Mouse (Mus musculus) intestine, postnatal 0 days (tissue): ENCODE results near the gene Cd274. TPM values are rescaled to one million over a fixed set of nuclear protein-coding genes. Genes with fewer than 3 reads are reported as not detected.

Experiments
- ATAC-seq: fragments of 200-750 bp; cut with Nextera tagmentation; 2 replicates; pipeline ENCODE4 v1.8.0; 2017; ENCODE audit warnings: mild to moderate bottlenecking, moderate TSS enrichment, moderate library complexity
- H3K27ac ChIP-seq: fragments of 300-500 bp; sonication (generic); 2 replicates; pipeline ENCODE4 v1.5.1; 2014; ENCODE audit warnings: mild to moderate bottlenecking, low read depth, low read length, moderate library complexity
- H3K27me3 ChIP-seq: fragments of 300-500 bp; sonication (generic); replicated peaks from 2 replicates; pipeline ENCODE4 v1.6.1; 2014; ENCODE audit warnings: low read length, mixed read lengths; ENCODE audit not compliant: control insufficient read depth, insufficient read depth
- H3K36me3 ChIP-seq: fragments of 300-500 bp; sonication (generic); 2 replicates; pipeline ENCODE4 v1.6.1; 2014; ENCODE audit warnings: mild to moderate bottlenecking, moderate library complexity; ENCODE audit not compliant: control insufficient read depth, insufficient read depth
- H3K4me1 ChIP-seq: fragments of 300-500 bp; sonication (generic); replicated peaks from 2 replicates; pipeline ENCODE4 v1.6.1; 2014; ENCODE audit warnings: antibody characterized with exemption, low read length, mixed read lengths; ENCODE audit not compliant: control insufficient read depth, insufficient read depth
- H3K4me2 ChIP-seq: fragments of 300-500 bp; sonication (generic); replicated peaks from 2 replicates; pipeline ENCODE4 v1.6.1; 2014; ENCODE audit warnings: low read depth, mild to moderate bottlenecking, moderate library complexity
- H3K4me3 ChIP-seq: fragments of 300-500 bp; sonication (generic); 2 replicates; pipeline ENCODE4 v1.5.1; 2014; ENCODE audit warnings: low read depth, low read length
- H3K9ac ChIP-seq: fragments of 300-500 bp; sonication (generic); 2 replicates; pipeline ENCODE4 v1.6.1; 2014; ENCODE audit warnings: mild to moderate bottlenecking, low read depth, low read length
- H3K9me3 ChIP-seq: fragments of 300-500 bp; sonication (generic); 2 replicates; pipeline ENCODE4 v1.6.1; 2016; ENCODE audit warnings: mixed run types; ENCODE audit not compliant: control insufficient read depth
- CTCF ChIP-seq: sonication (generic); IDR thresholded peaks from 2 replicates; pipeline ENCODE4 v1.5.1; 2016; ENCODE audit warnings: low read depth, mild to moderate bottlenecking, control low read depth, antibody characterized with exemption, moderate library complexity
- WGBS: fragments of 180-500 bp; shearing (Covaris S2); extraction: QIAGEN DNeasy Blood & Tissue Kit; methylation state at CpG from one replicate; pipeline ENCODE4 v1.1.7; 2014; 5-methylcytosine and 5-hydroxymethylcytosine counted together
- polyA plus RNA-seq: library from polyadenylated mRNA; unstranded; fragments of >200 nt; fragmentation: Nextera tagmentation; extraction: Ambion mirVana; gene quantifications from 2 replicates; pipeline ENCODE4 v1.2.1, GENCODE M21; 2015

Gene Cd274
- polyA plus RNA-seq, 1 experiment from 2014 or later: 0.30 TPM

DNA sequence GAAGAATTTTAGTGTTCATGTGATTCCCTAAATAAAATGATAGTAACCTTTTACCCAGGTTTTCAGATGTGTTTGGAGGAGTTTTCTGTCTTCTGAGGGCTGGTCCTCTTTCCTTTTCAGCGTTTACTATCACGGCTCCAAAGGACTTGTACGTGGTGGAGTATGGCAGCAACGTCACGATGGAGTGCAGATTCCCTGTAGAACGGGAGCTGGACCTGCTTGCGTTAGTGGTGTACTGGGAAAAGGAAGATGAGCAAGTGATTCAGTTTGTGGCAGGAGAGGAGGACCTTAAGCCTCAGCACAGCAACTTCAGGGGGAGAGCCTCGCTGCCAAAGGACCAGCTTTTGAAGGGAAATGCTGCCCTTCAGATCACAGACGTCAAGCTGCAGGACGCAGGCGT lies 6.2 kb downstream of the Cd274 start:
- no peak overlapping the region for H3K9ac ChIP-seq
- H3K4me3 ChIP-seq: no peak overlapping the region
- TF ChIP-seq CTCF: no peak
- WGBS: 60% methylated on average over 11 of the region's 11 CpGs
- ATAC-seq: no peak
- peaks cover 5% of the 10 kb centered on the region; the same call in 1 of the 2 replicates for H3K4me1 ChIP-seq
- H3K27ac ChIP-seq: no peak overlapping the region
- 0 out of 2 replicates have a peak, but pooled peaks cover 3% of the 10 kb centered on the region for H3K36me3 ChIP-seq
- H3K9me3 ChIP-seq: no peaks in the 10 kb centered on the region
- no peaks in the 10 kb centered on the region for H3K27me3 ChIP-seq
- no peak overlapping the region; the same call in 1 of the 2 replicates for H3K4me2 ChIP-seq

- H3K36me3 ChIP-seq: 0 out of 2 replicates have a peak, but pooled peaks cover 3% of the 10 kb centered on the region
- H3K27me3 ChIP-seq: no peaks in the 10 kb centered on the region
- ATAC-seq: no peak
- H3K4me2 ChIP-seq: no peak overlapping the region
- no peak overlapping the region for H3K4me3 ChIP-seq
- no peaks in the 10 kb centered on the region for H3K9me3 ChIP-seq
- H3K9ac ChIP-seq: no peak overlapping the region
- 94% methylated on average over 9 of the region's 9 CpGs for WGBS
- no peak for TF ChIP-seq CTCF
- H3K4me1 ChIP-seq: peaks cover 5% of the 10 kb centered on the region; the same call in 1 of the 2 replicates
- no peak overlapping the region for H3K27ac ChIP-seq
These were observed 7.7 kb downstream of the Cd274 start for GRCm38 (mm10) chr19:29374947-29375346.

- WGBS: 79% methylated on average over 3 of the region's 3 CpGs
- no peak for ATAC-seq
- Histone ChIP-seq H3K4me3 (no peak overlapping the region), H3K4me2 (no peak overlapping the region), H3K4me1 (peaks cover 5% of the 10 kb centered on the region; the same call in 1 of the 2 replicates), H3K9ac (no peak overlapping the region), H3K27me3 (no peaks in the 10 kb centered on the region), H3K36me3 (0 out of 2 replicates have a peak, but pooled peaks cover 3% of the 10 kb centered on the region), H3K27ac (no peak overlapping the region), H3K9me3 (no peaks in the 10 kb centered on the region)
- no peak for TF ChIP-seq CTCF
These were observed 9.1 kb downstream of the Cd274 start for GRCm38 (mm10) chr19:29376382-29376781.

DNA sequence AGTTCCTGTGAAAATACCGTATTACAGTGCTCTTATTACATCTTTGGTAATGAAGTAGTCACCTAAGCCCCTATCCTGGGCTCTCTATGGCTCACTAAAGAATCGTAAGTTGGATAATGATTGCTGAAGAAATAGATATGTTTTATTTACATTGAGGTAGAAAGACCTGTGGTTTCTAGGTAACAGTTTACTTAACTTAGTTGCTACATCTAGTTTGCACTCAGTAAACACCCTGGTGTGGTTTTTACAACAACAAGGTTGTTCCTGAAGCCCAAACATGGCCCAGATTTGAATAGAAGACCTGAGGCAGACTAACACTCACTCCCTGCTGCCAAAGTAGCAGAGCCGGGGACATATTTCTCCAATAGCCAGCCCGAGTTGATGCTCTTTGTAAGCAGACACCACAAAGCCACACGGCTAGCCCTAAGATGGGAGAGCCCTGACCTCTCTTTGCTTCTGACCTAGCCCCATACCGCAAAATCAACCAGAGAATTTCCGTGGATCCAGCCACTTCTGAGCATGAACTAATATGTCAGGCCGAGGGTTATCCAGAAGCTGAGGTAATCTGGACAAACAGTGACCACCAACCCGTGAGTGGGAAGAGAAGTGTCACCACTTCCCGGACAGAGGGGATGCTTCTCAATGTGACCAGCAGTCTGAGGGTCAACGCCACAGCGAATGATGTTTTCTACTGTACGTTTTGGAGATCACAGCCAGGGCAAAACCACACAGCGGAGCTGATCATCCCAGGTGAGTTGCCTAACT lies 12.8 kb downstream of the Cd274 start:
- WGBS: 75% methylated on average over 14 of the region's 14 CpGs
- TF ChIP-seq CTCF: no peak
- no peaks in the 10 kb centered on the region for H3K4me1 ChIP-seq
- H3K36me3 ChIP-seq: 0 out of 2 replicates have a peak, but pooled peaks cover under 1% of the 10 kb centered on the region
- no peak overlapping the region for H3K4me3 ChIP-seq
- ATAC-seq: no peak
- no peaks in the 10 kb centered on the region for H3K9me3 ChIP-seq
- no peak overlapping the region for H3K9ac ChIP-seq
- H3K27me3 ChIP-seq: no peaks in the 10 kb centered on the region
- no peak overlapping the region for H3K27ac ChIP-seq
- no peak overlapping the region for H3K4me2 ChIP-seq

DNA sequence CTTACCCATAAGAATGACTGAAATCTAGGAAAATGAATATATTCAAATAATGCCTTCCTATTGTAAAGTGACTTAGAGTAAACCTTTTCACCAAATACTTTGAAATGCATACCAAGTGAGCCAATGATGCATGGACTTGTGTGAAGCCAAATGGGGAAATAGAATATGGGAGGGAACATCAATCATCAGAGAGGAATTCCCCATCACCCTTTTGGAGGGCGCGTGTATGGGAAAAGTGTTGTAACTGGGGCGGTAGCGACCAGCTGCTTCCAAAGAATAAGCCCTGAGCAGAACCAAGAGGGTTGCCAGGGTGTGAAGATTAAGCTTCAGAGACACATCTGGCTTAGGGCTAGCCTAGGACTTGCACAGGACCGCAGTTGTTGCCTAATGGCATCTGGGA lies 16.1 kb downstream of the Cd274 start:
- Histone ChIP-seq H3K9ac (no peak overlapping the region), H3K4me3 (no peak overlapping the region), H3K4me2 (no peak overlapping the region), H3K36me3 (no peaks in the 10 kb centered on the region), H3K27me3 (no peaks in the 10 kb centered on the region), H3K4me1 (no peaks in the 10 kb centered on the region), H3K27ac (no peak overlapping the region), H3K9me3 (no peaks in the 10 kb centered on the region)
- no peak for ATAC-seq
- no peak for TF ChIP-seq CTCF
- WGBS: 90% methylated on average over 5 of the region's 5 CpGs

DNA sequence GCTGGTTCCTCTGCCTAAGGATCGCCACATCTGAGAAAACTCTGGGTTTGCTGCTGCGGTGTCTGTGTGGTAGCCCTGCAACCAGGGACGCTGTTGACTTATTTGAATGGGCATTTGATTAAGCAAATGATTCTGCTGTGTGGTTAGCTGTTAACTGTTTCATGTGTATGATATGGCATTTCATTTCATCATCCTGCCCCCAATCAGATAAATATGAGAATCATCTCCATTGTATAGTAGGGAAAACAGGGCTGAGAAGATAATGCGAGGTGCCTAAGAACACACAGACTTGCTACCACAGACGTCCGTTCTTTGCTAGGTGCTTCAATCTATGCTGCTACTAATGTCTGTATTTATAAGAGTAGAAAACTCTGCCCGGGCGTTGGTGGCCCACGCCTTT lies 17.2 kb downstream of the Cd274 start:
- Histone ChIP-seq H3K36me3 (no peaks in the 10 kb centered on the region), H3K4me1 (no peaks in the 10 kb centered on the region), H3K9me3 (no peaks in the 10 kb centered on the region), H3K27ac (no peak overlapping the region), H3K27me3 (no peaks in the 10 kb centered on the region), H3K9ac (no peak overlapping the region), H3K4me3 (no peak overlapping the region), H3K4me2 (no peak overlapping the region)
- WGBS: 85% methylated on average over 9 of the region's 9 CpGs
- TF ChIP-seq CTCF: no peak
- ATAC-seq: no peak
